Mouse (Mus musculus) ES-Bruce4 (cell line): ENCODE data around the gene Pdcd10.

Experiments used
- CTCF ChIP-seq: IDR thresholded peaks from one replicate; pipeline ENCODE4 v1.8.1; 2011; ENCODE audit warnings: low read depth, low read length
- EP300 ChIP-seq: IDR thresholded peaks from 2 replicates; pipeline ENCODE4 v1.6.1; 2011; ENCODE audit warnings: low read depth, low read length; ENCODE audit not compliant: insufficient read depth

DNA sequence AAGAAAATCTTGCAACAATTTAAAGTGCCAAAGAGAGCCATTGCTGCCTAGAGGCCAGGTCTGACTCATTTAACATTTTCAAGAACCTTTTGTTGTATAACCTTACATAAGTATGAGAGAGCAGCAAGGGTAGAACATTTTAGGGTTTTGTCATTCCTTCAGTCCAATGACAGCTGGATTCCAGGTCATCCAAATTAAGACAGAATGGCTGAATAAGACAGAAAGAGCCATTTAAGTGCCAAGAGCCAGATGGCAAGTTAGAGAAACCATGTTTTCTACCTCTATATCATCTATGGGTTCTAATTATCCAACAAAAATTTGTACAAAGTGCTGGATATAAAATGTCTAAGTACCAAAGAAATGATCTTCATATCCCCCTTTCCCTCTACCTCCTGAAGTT is 5.4 kb downstream of the Pdcd10 start:
- TF ChIP-seq CTCF = no peak
- no peak for TF ChIP-seq EP300
